Mouse (Mus musculus) activated CD4-positive, CD25-positive, alpha-beta regulatory T cell, adult 4 months (primary cell): ENCODE measurements around the gene Hsd17b13. TPM values are rescaled to one million over a fixed set of nuclear protein-coding genes. Genes with fewer than 3 reads are reported as not detected.
A peak's percentile ranks its signal among the peaks of the same experiment; 100 is the strongest.

Source experiments
- ATAC-seq: one replicate; pipeline ENCODE4 v1.8.0; 2017
- polyA plus RNA-seq, 2 experiments: library from polyadenylated mRNA; unstranded; fragments of 100-300 nt; shearing (Covaris generic); gene quantifications; one replicate each; pipeline ENCODE4 v1.2.1; 2017

The Hsd17b13 gene
- polyA plus RNA-seq, 2 experiments from 2014 or later, result not detected

DNA sequence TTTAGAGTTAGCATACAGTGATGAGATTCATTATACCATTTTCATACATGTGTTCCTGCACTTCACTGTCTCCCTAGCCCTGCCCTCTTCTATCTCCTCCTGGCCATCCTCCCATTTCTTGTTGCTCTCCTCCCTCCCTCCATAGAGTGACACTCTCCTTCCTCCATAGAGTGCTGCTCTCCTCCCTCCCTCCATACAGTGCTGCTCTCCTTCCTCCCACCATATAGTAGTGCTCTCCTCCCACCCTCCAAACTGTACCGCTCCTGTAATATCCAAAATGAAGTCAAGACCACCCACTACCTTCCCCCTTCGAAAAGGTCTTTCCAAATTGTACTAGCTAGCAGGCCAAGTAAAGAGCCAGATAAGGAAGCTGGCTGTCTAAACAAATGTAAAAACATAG, 53.5 kb downstream of the Hsd17b13 start:
- ATAC-seq, result no peak

DNA sequence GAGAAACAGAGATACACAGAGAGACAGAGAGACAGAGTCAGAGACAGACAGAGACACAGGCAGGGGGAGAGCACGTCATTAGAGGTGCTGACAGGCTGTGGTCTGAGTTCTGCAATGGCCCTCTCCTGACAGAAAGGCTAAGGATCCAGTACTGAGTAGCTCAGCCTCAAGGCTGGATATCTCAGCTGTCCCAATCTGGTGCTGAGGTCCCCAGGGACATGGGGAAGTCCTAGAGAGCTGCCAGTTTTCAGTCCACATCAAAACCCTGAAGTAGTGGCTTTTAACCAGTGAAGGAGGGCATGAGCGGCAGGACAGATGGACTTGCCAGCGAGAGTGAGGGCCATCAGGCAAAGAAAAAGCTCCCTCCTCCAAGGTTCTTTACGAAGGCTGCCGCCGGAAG, 54.1 kb downstream of the Hsd17b13 start:
- no peak for ATAC-seq

DNA sequence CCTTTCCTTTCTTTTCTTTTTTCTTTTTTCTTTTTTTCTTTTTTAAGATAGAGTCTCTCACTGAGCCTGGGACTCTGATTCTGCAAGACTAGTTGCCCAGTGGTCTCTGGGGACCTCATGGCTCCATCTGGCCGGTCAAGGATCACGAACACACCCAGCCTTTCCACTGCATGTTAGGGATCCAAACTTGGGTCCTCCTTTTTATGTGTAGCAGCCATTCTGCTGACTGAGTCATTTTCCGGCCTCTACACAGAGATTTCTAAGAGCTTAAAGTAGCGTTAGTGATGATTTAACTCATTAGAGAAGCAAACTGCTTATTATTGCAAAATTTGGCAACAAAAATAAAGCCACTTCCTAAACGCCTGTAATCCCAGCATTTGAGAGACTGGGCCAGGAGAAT, 54.8 kb downstream of the Hsd17b13 start:
- no peak for ATAC-seq

DNA sequence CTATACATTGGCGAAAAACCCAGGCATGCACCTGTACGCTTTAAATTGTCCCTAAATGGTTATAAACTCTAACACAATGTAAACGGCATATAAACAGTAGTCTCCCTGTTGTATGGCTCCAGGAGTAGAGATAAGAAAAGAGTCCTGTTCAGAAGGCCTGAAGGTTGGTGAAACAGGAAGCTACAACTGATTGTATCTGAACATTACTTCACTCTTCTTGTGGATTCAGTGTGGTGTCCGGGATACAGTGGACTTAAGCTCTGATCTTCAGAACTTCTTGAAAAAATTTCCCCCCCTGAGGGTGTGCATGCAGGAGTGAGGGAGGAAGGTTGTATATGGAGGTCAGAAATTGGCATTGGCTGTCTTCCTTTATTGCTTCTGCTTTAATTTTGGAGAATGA, 57.7 kb downstream of the Hsd17b13 start:
- no peak for ATAC-seq

DNA sequence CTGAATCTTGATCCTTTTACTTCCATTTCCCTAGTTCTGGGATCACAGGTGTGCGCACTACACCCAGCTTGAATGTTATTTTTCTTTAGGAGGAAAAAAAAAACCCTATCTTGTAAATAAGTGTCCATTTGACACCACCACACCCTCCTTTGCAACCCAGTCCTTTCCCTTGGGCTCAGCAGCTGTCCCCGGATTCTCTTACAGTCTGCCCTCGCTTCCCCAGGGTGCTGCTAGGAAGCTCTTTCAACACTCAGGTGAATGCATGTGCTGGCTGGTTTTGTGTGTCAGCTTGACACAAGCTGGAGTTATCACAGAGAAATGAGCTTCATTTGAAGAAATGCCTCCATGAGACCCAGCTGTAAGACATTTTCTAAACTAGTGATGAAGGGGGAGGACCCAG, 59.0 kb downstream of the Hsd17b13 start:
- no peak for ATAC-seq

DNA sequence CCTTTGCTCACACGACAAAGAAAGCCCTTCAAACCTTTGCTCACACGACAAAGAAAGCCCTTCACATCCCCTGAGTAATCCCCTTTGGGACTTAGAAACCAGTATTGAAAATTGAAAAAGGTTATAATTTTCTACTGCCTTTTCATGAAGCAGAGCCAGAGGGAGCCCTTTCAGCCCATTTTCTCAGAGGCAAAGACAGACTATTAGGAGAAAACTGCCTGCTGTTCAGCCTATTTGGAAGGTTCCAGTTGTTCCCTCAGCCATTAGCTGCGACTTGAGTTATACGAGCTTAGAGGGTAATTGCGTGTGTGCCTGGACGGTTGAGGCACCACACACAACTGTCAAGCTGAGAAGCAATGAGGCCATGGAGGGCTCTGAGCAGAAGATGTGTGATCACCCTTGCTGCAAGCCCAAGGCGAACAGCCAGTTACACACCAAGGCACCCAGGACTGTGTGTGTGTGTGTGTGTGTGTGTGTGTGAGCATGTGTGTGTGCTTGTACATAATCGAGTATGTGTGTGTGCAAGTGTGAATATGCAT, 59.8 kb downstream of the Hsd17b13 start:
- ATAC-seq, result no peak

DNA sequence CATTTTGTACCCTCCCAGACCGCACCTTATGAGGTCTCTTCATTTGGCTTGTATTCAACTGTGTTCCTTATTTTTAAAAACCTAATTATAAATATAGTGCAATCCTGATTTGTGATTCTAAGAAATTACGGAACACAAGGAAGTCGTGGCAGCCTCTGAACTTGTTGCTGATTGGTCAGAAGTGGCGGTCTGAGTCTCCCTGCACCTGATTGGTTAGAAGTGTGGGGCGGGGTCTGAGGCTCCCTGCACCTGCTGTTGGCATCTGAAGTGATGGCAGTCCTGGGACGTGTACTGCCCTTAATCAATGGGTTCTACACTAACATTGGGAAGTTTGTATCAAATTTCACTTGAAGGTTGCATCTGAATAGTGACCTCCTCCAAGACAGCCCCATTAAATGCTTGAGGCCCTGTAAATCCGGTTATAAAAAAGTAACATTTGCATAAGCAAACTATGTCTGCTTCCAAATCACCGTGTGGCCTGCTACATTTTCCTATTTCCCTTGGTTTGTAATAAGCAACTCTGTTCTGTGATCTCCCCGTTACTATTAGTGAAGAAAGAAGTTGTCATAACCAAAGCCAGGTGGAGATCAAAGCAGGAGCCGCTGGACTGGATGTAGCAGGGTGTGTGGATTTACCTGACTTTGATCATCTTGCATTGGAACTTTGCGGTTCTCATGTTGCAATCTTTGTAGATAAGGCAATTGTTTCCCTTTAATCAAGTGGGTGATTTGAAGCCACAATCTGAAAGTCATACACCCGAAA, 60.4 kb downstream of the Hsd17b13 start:
- no peak for ATAC-seq

DNA sequence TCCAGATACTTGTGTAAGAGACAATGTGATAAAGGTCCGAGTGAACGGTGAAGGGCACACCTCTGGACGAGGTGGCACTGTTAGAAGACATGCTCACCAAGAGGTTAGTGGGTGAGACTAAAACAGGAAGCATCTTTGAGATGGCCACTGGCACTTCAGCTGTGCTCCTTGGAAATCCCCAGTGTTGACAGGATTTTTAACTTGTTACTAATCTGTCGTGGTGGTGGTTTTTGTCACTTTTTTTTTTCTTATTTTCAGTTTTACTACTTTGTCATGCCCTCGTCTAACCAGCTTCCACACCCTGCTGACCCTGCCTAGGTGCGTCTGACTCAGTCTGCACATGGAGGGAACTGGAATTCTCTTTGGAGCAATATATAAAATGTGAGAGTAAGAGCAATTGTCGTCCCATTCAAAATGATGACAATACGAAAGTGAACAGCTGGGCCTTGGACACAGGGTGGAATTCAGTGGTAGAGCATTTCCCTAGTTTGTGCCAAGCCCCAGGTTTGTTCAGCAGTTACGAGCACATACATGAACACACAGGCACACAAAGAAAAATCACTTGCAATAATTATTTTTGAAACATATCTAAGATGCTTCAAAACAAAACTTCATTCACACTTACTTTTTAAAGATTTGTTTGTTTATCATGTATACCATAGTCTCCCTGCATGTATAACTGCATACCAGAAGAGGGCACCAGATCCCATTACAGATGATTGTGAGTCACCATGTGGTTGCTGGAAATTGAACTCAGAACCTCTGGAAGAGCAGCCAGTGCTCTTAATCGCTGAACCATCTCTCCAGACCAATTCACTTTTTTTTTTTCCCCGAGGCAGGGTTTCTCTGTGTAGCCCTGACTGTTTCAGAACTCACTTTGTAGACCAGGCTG, 62.6 kb downstream of the Hsd17b13 start:
- ATAC-seq, result no peak

DNA sequence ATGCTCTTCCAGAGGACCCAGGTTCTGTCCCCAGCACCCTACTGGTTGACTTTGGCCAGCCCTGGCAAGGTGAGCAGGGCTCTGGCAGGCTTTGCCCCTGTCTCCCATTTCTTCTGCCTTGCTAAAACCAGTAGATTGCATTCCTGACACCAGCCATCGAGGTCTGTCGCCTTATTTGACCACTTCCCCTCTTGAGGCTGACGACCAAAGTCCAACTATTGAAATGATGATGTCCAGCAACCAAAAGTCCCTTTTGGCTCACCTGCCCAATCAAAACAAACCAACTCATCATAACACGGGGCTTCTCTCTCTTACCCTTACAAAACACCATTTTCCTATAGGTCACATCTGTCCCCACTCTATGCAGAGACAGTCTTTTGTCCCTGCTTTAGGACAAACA, 64.1 kb downstream of the Hsd17b13 start:
- no peak for ATAC-seq

DNA sequence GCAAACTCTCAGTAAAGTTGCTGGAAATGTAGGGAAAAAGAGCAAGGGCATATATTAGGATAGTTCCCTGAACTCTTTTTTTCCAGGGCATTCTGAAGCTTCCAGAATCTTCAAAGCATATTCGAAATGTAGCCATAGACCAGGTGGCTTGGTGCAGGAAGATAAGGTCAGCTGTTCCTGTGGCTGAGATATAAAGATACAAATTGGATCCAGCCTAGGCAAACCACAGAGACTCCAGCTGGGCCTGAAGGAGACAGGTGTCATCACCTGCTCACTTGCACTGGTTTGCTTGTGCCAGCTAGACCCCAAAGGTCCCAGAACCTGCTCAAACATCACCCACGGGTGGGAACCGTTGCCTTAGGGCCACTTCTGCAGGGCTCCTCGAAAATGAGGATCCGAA, 65.7 kb downstream of the Hsd17b13 start:
- no peak for ATAC-seq

DNA sequence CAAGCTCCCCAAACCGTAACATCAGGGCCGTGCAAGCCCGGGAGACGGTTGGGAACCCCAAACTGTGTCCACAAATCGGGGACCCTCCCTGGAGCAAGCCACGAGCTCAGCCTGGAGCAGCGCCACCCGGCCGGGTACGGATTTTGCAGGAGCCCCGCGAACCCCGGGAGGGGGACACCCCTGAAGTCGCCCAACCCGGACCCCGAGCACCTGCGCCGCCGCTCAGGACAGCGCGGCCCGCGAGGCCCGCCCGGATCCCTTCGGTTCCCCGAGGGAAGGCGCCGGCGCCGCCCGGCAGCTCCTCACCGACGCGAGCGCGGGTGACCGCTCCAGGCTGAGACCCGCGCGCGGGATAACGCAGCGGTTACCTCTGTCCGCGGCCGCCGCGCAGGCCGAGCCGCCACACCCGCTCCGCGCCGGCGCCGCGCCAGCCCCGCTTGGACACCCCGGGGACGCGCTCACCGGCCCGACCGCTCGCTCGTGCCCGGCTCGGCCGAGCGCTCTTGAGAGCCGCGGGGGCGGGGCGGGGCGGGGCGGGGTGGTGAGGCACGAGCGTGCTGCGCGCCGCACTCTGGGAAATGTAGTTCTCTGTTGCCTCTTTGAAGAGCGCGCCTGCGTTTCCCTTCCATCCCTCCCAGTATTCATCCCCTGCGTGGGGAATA, 66.3 kb downstream of the Hsd17b13 start, which contains the start of gene Klhl8:
Klhl8 (minus strand) TSS at position 512 of the 662 bp plus-strand sequence.
- ATAC-seq, result peak; percentile 93

DNA sequence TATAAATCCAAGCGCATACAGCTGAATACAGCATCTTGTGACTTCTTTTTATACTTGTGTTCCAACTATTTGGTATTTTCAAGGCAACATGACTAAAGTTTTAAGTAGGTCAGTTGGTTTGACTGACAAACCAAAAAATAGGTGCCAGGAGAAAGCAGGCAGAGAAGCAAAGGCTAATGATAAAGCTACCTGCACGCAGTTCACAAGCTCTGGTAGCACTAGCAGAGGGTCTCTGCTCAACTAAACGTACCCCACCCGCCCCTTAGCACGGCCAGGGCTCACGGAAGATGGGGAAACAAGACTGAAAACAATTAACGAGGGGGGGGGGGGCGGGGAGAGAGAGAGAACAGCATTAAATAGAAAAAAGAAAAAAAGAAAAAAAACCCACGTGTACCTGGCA, 67.1 kb downstream of the Hsd17b13 start:
- ATAC-seq, result no peak

DNA sequence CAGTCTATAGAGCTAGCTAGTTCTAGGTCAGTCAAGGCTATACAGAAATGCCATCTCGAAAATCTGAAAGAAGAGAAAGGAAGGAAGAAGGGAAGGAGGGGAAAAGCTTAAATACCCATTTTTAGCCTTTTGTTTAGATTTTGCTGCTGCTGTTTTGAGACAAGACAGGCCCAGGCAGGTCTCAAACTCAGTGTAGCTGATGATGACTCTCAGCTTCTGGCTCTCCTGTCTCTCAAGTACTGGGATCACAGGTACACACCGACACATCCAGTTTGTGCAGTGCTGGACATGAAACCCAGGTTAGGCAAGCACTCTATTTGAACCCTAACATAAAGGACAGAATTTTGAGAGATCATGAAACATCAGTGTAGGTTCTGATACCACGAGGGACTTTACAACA, 67.7 kb downstream of the Hsd17b13 start:
- ATAC-seq, result no peak

DNA sequence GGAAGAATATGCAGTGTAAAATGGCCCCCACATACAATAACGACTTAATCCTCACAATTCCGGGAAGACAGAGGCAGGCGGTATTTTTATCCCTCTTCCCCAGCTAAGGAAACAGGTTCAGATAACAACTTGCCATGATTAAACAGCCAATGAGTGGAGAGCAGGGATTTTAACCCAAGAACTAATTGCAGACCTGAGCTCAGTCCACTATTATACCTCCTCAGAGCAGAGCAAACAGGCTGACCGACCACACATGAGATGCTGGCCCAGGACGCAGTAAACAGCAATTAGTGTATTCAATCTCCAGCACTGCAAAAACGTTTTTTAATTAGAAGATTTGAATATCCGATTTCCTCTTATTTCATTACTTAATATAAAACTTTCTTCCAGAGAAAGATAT, 68.4 kb downstream of the Hsd17b13 start:
- ATAC-seq, result no peak

DNA sequence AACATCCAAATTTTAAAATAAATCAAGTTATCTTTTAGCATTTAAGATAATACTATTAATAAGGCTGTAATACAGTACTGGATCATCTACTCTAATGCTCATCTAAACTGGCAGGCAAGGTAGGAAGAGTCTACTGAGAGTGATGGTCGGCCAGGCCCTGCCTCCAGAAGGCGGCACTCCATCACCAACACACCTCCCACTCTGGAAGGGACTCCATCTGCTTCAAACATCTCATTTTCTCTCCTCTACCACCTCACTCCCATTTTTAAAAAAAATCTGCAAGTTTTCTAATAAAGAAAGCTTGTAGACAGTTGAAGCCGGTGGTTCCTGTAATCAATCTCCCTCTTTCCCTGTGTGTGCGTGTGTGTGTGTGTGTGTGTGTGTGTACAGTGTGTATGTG, 69.4 kb downstream of the Hsd17b13 start:
- ATAC-seq, result no peak

DNA sequence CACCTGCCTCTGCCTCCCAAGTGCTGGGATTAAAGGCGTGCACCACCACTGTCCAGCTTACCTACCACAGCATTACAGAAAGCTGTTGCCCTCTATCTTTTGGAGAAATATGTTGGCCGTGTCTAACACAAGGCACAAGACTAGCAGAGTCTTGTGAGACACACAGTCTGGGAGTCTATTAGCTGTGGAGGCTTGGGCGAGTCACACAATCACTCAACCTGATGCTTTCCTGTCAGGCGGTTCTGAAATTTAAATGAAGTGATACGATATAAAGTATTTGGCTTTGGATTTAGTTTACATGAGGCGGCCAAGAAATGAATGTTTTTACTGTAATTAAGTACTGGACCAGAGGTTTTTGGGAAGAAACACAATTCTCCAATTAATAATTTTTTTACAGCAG, 71.0 kb downstream of the Hsd17b13 start:
- ATAC-seq, result no peak

Other genes starting within 250 kb of the Hsd17b13 start
- gene Klhl8, start 66.2 kb downstream of the Hsd17b13 start, polyA plus RNA-seq, result under 1 TPM; 0.44 to 0.88 TPM
- 1 to 10 TPM; 2.9 to 3.9 TPM for gene Hsd17b11, start 44.5 kb upstream of the Hsd17b13 start, polyA plus RNA-seq
- gene Nudt9, start 68.9 kb upstream of the Hsd17b13 start, polyA plus RNA-seq, result 10 to 100 TPM; 13.6 to 20.8 TPM
- not detected for gene Gm17660, start 100.2 kb upstream of the Hsd17b13 start, polyA plus RNA-seq
- gene Sparcl1, start 136.3 kb upstream of the Hsd17b13 start, polyA plus RNA-seq, result not detected
- gene Dspp, start 193.3 kb upstream of the Hsd17b13 start, polyA plus RNA-seq, result not detected
- gene Dmp1, start 225.2 kb upstream of the Hsd17b13 start, polyA plus RNA-seq, result not detected